Mouse (Mus musculus) WW6 (cell line): ENCODE measurements around the gene Ppp4r1.
A peak's percentile ranks its signal among the peaks of the same experiment; 100 is the strongest.

ENCODE experiments used
- DNase-seq: peaks from one replicate; pipeline ENCODE4 v3.0.0-alpha.2; 2013; ENCODE audit warnings: low read depth, low spot score

The Ppp4r1 gene

DNA sequence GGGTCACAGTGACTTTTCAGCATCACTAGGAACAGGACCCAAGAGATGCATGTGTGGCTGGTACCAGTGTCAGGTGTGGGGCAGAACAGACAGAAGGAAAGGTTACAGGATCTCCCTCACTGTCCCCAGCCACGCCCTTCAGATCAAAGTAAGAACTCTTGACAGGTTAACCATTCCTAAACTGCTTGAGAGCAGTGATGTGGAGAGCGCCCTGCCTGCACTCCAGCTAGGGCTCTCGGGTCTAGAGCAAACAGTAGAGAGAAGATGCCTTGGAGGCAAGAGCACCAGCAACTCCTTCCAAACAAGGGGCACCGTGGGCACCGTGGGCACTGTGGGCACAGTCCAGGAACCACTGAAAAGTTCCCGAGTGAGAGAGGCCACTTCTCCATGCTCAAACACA lies 71.0 kb downstream of the Ppp4r1 start:
- no peak for DNase-seq

DNA sequence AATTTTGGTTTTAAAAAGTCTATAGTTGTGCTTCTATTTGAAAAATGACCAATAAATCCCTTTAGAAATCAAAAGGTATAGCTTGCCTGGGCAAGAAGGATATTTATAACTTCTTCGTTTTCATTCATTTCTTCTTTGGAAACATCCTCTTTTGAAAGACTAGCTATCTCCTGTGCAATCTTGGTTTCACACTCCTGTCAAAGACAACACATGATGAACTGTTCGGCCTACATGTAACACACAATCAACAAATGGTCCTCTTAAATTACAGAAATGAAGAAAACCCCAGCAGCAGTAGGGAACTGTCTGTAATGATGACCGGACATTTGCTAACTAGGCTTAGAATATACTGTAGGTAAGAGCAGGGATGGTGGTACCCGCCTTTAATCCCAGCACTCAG lies 71.6 kb downstream of the Ppp4r1 start:
- no peak for DNase-seq

DNA sequence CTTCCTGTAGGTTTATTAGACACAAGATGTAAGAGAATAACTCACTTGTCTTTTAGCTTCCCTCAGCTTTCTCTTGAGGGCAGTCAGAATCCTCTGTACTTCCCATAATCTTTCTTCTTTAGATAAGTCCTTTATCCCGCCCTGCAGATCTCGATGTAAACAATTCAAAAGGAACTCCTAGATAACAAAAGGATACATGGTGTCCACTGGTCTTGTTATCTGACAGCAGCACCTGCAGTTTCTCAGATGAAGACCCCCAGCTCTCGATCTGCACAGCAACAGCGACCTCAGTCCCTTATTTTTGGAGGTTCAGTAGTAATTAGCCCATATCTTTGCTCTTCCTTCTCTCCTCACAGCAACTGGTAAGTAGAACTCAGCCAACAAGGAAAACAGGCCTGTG lies 75.2 kb downstream of the Ppp4r1 start:
- no peak for DNase-seq

DNA sequence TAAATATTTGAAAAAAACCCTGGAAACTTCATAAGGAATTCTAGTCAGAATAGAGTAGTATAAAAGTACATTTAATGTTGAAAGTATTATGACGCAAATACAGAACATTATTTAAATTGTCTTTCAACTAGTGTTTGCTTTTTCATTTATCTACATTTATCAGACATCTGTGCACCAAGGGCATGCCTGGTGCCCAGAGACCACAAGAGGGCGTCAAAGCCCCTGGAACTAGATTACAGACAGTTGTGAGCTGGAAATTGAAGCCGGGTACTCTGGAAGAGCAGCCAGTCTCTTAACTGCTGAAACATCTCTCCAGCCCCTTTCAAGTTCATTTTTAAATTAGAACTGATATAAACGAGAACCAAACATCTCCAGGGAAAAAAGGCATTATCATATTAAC lies 80.2 kb downstream of the Ppp4r1 start:
- no peak for DNase-seq

DNA sequence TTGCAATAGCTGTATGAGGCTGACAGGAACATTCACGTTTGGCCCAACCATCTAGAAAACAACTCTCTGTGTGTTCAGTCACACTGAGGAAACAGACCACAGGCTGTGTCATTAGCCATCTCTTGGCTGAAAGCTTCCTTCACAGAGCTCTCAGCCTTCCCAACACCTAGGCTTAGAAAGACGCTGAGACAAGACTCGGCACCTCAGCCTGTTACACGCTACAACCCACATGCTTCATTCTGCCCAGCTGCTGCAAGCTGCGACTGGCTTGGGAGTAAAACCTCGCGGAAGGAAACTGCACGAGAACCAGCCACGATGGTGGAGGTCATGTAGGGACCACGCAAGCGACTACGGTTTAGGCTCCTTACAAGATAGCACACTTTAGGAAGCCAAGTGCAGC lies 81.5 kb downstream of the Ppp4r1 start:
- DNase-seq: no peak

DNA sequence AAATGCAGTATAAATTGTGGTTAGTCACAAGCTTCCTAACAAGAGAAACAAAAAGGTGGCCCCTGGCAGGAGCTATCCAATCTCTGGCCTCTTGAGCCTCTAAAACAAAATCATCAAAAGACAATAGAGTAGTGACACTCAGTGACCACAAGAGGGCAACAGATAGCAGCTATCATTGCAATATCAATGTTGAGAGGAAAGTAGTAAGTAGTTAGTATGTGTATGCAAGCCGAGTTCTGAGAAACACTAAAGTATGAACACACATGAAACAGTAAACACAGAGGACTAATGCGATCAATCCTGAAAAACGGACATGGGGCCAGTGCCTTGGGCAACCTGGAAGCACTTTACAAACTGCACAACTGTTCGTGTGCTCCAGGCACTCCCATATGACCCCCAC lies 82.4 kb downstream of the Ppp4r1 start:
- no peak for DNase-seq

DNA sequence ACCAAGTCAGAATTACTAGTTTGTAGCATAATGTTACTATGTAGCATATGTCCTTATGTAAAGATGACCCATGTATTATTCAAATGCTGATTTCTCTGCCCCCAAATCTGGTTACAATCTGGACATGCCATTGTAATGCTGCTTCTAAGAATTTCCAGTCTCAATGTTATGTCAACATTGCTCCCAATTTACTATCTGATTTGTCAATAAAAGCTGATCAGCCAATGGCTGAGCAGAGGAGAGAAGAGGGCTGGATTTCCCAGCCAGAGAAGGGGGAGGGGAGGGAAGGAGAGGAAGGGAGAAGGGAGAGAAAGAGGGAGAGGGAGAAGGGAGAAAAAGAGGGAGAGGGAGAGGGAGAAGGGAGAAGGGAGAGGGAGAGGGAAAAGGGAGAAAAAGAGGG lies 82.9 kb downstream of the Ppp4r1 start:
- no peak for DNase-seq

DNA sequence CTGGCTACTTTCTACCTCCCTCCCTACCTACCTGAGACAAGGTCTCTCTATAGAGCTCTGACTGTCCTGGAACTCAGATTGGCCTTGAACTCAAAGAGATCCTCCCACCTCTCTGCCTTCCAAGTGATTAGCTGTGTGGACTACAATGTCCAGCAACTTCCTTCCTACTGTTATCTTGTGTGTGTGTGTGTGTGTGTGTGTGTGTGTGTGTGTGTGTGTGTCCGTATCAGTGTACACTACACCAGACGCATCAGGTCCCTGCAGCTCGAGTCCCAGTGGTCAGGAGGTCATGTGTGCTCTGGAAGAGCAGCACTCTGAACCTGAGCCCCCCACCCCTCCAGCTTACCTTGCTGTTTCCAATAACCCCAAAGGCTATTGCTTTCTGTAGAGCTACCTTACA lies 83.8 kb downstream of the Ppp4r1 start:
- no peak for DNase-seq

DNA sequence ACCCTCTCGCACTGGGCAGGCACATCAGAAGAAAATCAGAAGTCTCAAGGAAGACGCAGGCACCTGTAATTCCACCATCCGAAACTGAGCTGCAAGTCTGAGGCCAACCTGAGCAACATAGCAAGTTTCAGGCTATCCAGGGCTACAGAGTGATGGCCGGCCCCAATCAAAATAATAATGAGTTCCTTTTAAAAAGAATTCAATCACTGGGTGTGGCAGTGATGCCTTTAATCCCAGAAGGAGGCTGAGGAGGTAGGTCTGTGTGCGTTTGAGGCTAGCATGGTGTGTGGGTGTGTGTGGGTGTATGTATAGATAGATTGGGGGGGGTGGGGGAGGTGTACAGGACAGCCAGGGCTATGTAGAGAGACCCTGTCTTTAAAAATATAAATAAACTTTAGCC lies 85.6 kb downstream of the Ppp4r1 start:
- DNase-seq: no peak

DNA sequence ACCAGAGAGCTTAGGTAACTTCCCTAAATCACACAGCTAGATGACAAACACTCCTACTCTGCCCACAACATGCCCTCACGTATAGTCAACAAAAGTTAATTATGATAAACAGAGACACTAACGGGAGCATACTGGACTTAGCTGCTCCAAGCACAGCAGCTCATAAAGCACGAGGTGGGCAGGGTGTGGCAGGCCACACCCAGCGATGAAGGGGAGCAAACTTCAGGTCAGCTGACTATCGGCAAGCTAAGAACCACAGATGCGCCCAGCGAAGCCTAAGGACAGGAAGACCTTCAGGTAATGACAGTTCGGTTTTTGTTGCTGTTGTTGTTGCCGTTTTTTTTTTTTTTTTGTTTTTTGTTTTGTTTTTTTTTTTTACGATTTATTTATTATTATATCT lies 87.3 kb downstream of the Ppp4r1 start:
- DNase-seq: no peak

DNA sequence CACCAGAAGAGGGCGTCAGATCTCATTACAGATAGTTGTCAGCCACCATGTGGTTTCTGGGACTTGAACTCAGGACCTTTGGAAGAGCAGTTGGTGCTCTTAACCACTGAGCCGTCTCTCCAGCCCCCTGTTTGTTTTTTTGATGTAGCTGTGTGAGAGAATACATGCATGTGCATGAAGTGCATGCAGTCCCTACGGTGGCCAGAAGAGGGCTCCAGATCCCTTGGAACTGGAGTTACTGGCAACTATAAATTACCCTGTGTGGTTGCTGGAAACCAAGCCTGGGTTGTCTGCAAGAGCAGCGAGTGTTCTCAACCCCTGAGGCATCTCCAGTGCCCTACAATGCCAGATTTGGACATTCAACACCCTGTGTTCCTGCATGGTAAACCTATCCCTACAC lies 87.8 kb downstream of the Ppp4r1 start:
- DNase-seq: peak; percentile 74

DNA sequence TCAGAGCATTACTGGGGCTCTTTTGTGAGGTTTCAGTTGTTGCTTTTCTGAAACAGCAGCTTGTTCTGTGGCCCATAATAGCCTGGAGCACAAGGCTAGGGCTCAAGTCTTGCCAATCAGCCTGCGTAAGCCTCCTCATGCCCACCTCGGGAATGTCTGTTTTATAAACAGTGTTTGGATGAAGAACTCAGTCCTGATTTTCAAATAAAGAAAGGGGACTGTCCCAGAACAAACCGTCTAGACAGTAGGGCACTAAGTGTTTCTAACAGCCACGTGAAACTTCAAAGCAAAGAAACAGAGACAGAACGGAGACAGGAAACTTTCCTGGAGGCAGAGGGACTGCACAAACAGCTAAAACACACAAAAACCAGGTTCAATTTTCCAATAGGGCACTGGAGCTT lies 89.3 kb downstream of the Ppp4r1 start:
- no peak for DNase-seq

DNA sequence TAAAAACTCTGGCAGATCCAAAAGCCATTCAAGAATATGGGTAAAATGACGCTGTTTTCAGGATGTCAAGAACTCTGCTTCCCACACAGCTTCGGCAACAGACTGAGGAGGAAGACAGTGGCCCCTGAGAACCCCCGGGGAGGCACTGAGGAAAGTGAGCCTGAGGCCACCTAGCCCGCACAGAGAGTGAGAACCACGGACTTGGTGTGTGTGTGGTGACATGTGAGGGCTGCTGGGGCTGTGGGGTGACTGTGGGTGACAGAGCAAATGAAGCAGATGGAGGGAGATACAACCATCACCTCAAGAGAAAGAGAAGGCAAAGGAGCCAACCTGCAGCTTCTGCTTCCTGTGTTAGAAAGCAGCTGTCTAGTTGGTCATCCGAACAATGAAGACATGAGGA lies 89.7 kb downstream of the Ppp4r1 start:
- no peak for DNase-seq

DNA sequence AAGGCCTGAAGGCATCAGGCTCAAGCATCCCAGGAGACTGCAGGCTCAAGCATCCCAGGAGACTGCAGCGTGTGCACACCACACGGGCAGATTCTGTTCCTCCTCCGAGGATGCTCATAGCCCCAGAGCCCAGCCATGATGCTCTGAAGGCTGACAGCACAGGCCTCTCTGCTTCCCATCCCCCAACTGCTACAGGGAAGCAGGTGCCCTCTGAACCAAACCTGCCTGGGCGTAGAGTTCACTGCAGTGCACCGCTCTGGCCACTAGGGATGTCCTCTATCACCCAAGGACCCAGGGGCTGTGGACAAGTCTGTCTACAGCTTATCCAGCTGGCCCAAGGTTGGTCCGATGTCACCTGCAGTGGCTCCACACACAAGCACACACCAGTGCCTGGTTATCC lies 90.3 kb downstream of the Ppp4r1 start:
- DNase-seq: no peak

DNA sequence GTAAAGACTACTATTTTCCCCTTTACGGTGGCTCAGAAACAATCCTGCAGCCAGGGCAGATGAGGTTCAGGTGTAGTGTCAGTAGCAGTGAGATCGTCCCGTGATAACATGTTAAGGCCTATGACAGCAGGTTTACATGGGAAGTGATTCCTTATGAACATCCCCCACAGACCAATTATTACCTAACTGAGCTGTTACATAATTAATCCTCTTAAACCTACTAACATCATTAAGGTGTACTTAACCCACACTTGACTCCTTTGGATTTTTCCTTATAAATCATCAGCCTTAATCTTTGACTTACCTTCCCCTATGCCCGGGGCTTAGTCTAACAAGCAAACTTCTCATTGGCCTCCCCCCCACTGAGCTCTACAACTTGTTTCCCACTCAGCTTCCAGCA lies 90.8 kb downstream of the Ppp4r1 start:
- DNase-seq: no peak

DNA sequence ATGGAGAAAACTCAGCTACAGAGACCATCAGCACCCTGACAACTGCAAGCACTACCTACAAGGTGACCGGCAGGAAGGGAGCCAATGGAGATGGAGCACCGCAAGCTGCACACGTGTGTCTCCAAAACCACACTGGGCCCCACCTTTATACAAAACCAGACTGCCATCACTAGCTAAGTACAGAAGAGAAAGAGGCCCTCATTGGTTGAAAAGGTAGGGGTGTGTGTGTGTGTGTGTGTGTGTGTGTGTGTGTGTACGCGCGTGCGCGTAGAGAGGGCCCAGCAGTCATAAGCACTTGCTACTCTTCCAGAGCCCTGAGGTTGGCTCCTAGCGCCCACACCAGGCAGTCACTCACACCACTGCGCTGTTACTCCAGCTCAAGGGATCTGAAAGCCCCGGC lies 91.5 kb downstream of the Ppp4r1 start:
- DNase-seq: no peak

DNA sequence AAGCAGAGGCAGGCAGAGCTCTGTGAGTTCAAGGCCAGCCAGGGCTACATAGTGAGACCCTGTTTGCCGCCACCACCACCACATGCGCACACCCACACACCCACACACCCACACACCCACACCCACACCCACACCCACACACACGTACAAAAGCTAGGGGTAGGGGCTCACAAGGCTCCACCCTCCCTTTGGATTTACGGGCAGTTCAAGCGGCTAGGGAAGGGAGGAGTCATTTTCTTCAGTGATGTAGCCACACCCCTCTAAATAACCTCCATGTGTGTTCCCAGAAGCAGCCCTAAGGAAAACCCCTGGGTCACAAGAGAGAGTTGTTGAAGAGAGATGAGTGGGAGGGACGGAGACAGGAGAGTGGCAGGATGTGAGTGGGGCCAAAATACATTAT lies 94.7 kb downstream of the Ppp4r1 start:
- no peak for DNase-seq

DNA sequence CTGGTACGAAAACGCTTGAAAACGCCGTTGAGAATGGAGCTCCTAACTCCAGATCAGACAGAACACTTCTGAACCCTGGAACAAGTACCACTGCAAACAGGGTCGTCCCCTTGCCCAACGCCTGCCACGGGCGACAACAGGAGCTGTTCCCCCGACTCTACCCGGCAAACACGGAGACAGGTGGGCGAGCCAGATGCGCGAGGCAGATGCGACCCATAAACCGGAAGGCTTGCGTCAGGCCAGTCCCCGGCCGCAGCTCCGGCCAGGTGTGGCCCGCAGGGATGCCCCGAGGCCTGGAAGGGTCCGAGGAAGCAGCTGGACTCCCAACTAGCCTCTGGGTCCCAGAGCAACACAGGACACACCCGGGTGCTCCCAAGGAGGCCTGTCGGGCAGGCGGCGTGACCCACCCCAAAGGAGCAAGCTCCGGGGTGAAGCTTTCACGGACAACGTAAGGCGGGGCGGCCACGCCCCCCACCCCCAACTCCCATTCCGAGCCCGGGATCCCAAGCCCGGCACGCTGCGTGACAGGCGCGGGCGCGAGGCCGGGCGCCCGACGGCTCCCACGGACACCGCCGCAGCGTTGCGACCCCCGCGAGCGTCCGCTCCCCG lies 101.8 kb downstream of the Ppp4r1 start:
- DNase-seq: no peak

DNA sequence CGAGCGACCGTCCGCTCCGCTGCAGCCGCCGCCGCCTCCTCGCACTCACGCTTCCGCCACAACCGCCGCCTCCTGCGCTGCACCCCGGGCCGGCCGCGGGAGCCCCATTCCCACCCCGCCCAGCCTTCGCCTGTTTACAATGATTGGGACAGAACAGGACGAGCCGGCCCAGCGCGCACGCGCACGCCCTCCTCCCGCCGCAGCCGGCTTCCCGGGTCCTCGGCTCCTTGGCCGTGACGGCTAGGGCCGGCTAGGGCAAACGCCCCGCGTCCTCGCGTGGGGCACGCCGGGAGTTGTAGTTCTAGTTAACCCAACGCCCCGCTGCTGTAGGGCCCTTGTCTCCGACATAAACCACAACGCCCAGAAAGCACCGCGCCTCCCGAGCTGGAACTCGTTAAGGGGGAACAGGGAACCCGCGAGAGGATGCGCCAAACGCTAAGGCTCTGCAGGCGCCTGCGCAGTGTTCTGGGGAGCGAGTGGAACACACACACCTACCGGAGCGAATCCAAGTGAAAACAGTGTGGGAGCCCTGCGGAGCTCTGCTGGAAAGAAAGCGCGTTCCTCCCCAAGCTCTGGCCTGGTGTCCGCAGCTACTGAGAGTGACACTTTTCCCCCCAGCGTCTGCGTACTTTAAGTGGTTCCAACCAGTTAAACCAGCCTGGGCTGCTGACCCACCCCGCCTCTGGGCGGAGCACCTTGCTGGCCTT lies 102.5 kb downstream of the Ppp4r1 start:
- peak; percentile 98 for DNase-seq

DNA sequence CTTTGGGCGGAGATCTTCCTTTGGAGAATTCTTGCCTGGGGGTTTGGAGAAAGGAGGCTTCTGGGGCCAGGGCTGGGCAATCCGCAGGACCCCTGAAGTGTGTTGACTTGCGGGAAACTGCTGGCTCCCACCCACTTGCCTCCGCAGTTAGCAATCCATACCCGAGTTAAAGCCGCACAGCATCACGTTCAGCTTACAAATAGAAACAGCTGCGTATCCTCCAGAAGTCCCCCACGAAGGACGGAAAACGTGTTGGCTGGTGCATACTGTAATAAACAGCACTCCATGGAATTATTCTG lies 103.0 kb downstream of the Ppp4r1 start:
- DNase-seq: no peak

DNA sequence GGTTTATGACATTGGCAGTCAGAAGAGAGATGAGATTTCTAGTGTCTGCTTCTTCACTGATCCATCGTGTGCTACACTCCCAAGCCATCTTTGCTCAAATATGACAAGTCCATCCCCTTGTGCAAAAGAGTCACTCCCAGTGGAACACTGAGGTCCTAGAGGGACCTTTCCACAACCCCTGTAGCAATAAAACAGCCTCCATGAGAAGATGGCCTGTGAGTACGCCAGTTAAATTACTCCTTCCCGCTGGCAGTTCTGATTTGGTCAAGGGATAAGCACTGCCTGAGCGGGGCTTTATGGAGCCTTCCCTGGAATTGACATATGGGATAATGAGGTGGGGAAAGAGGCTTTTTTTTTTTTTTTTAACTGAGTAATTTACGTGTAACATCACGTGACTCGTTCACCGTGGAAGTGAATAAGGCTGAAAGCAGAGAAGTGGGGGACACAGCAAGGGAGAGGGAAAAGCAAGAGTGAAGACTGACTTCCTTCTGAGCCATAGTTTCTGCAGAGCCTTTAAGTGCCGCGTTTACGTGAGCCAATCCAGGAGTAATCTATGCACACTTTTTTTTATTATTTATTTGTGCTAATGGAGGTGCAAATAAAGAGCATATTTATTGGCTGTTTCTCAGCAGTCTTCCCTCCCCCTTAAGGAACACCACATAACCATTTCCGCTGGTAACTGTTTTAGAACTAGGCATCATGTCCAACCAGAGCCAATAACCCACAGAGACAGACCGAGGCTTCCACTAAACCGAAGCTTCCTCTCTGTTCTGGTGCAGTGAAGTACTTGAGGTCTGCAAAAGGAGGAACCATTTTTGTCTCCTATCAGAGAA lies 103.5 kb downstream of the Ppp4r1 start, which contains the start of gene Ralbp1:
Gene Ralbp1, minus strand, starts transcription at position 102 of the 833 bp plus-strand sequence.
- DNase-seq: no peak

DNA sequence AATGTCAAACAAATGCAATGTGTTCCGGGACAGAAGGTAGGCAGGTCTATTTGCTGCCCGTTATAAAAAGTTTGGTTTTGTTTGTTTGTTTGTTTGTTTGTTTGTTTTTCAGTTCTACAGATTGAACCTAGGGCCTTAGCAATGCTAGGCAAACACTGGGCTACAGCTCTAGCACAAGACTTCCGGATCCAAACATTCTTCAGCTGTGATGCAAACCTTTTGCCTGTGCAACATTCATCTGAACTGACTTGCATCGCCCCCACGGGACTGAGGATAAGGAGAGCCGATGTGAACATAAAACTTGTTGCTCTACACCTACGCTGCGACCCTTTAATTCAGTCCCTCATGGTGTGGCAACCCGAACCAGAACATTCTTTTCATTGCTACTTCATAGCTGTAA lies 104.2 kb downstream of the Ppp4r1 start:
- no peak for DNase-seq

DNA sequence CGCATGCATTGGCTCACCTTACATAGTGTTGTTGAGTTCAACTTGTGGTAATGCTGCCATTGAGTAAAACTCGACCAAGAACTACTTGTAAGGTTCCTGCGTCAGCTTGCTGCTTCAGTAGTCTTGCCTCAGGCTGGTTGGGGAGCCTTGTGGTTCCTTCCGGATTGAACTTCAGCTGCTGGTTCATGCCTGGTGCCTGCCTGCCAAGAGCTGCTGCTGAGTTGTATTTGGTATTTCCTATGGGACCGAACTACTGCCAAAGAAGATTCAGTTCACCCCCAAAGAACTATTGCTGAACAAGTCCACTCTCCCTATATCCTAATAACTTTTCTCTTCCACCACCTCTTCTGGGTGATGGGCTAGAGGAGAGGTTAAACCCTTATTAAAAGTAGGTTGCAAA lies 107.1 kb downstream of the Ppp4r1 start:
- no peak for DNase-seq
